Mouse (Mus musculus) lung, postnatal 0 days (tissue): ENCODE results near the gene Yes1.

Experiments used
- CTCF ChIP-seq: IDR thresholded peaks from 2 replicates; pipeline ENCODE4 v1.5.1; 2016; ENCODE audit warnings: antibody characterized with exemption, mild to moderate bottlenecking
- EP300 ChIP-seq: IDR thresholded peaks from 2 replicates; pipeline ENCODE4 v1.6.1; 2016; ENCODE audit warnings: antibody characterized with exemption, mild to moderate bottlenecking, control low read depth

DNA sequence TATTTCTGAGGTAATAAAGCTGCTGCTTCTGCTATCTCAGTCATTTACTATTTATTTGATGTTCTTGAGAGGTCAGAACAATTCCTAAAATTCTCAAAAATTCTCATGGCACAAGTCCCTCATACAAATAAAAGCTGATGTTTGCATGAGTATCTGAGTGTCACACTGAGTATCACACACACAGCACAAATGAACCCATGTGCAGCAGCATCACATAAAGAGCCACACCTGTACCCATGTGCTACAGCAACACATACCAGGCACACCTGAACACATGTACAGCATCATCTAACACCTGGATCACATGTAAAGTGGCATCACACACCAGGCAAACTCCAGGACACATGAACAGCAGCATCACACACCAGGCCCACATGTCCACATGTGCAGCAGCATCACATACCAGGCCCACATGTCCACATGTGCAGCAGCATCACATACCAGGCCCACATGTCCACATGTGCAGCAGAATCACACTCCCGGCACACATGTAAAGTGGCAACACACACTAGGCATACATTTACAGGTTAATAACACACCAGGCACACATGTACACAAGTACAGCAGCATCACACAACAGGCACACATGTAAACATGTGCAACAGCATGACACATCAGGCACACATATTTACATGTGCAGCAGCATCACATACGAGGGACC lies 102.2 kb downstream of the Yes1 start:
- TF ChIP-seq CTCF: no peak
- no peak for TF ChIP-seq EP300
